Mouse (Mus musculus) left cerebral cortex, postnatal 4 days (tissue): ENCODE results near the gene C130060K24Rik. TPM values are rescaled to one million over a fixed set of nuclear protein-coding genes. Genes with fewer than 3 reads are reported as not detected.
A peak's percentile ranks its signal among the peaks of the same experiment; 100 is the strongest.

Source experiments
- DNase-seq: peaks from one replicate; pipeline ENCODE4 v3.0.0-alpha.2; 2022
- intact Hi-C: fragments of 180-260 bp; cut with DNase I; formaldehyde crosslinking; loops from one replicate; pipeline ENCODE4 v1.15.1; 2025
- total RNA-seq, 2 experiments: library from RNA; stranded (reverse); gene quantifications; 2 replicates each; pipeline ENCODE4 v1.2.3; 2021

The C130060K24Rik gene
- under 1 TPM; 0.12 to 0.18 TPM for total RNA-seq

DNA sequence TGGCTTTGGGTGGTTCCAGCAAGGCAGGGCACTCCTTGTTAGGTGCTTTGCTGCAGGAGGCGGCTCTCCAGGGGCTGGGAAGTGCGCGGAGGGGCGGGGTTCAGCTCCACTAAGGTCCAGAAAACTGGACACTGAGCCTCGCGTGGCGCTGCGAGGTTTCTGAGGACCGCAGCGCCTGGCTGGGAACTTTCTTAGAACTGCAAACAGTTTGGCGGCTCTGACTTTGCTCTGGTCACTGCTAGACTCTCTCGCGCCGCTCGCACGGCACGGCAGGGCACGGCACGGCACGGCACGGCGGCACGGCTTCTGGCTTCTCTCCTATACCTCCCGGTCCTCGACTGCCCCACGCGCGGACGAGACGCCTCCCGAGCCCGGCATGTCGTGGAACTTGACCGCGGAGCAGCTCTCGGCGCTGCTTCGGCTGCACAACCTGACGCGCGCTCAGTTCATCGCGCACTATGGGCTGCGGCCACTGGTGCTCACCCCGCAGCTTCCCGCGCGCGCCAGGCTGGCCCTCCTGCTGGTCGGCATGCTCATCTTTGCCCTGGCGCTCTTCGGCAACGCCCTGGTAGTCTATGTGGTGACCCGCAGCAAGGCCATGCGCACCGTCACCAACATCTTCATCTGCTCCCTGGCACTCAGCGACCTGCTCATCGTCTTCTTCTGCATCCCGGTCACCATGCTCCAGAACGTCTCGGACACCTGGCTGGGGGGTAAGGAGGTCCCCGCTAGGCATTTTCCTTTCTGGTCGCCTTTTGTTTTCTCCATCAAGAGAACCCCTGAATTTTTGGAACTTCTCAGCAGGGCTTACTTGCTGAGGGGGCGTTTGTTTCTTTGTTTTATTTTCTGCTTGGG lies at the start of gene C130060K24Rik:
C130060K24Rik (plus strand) TSS at position 188 of the 855 bp plus-strand sequence.
- intact Hi-C loops, result no loop called here
- peak; percentile 22 for DNase-seq

GRCm38 (mm10) chr6:65334246-65334645 lies 46.7 kb upstream of the C130060K24Rik start:
- DNase-seq, result no peak
- intact Hi-C loops, result no loop called here

DNA sequence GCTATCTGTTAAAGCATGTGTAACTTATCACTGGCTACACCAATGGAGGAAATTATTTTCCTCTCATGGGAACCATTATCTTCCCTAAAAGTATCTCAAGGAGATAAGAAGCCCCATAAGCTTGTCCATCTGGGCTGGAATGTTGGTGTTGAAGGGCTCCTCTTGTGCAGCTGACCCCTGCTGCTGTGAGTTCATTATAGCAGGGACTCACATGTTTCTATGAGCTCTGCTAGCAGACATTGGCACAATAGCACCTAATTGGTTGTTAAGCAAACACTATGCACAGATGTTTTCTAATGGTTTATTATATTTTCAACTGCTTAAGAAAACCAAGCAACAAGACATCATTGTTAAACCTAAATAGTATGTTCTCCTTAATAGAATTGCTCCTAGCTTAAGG lies 41.5 kb upstream of the C130060K24Rik start:
- intact Hi-C loops, result no loop called here
- no peak for DNase-seq

- no peak for DNase-seq
- intact Hi-C loops, result loop anchor here (5.0 kb wide), 1 partner anchor 1309 kb away; no protein-coding TSS in a partner anchor
Observed at GRCm38 (mm10) chr6:65341360-65341759, 39.5 kb upstream of the C130060K24Rik start.

DNA sequence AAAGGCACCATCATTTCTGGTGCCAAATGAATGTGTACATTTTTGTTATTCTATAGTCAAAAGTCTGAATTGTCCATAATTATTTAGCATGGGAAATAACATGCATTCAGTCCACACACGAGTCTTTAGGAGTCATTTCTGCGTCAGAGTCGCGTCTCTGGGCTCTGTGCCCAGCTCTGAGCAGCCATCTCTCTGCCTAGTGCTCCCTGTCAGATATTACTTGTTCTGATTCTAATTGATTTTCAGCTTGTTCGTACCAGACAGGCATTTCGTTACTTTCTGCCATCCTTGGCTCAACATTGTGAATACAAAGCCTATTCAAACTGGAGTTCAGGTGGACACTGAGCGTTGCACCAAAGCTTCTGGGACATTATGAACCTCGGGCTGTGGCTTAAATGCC lies 33.2 kb upstream of the C130060K24Rik start:
- intact Hi-C loops, result no loop called here
- no peak for DNase-seq

DNA sequence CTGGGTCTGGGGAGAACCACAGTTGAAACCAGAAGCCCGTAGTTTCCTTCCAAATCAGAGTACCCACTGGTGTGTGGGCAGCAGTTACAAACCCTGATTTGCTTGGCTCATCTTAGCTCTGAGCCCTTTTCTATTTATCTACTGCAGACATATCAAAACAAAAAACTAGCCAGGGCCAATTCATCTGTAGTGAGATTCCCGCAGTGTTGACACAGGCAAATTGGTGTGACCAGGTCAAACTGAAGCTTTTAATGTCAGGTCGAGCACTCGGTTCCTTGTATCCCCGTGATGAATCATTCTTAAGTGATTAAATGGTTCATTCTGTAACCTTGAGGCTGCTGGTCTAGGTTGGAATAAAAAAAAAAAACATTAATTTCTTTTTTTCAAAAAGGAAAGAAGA lies 32.6 kb upstream of the C130060K24Rik start:
- intact Hi-C loops, result no loop called here
- DNase-seq, result no peak

DNA sequence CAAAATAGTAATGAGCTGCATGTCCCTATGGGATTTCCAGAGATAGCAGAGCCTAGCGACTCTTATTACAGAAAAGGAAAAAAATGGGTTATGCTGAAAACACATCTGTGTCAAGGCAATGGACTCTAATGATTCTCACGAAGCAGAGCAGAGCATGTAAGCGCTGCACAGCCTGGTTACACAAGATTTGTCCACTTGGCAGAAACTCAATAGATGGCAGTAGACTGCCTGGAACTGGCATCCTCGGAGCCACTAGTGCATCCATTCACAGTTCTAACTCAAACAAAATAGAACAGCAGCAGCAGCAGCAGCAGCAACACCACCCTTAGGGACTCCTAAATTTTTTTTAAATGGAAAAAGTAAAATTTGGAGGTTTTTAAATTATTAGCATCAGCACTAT lies 29.3 kb upstream of the C130060K24Rik start:
- intact Hi-C loops, result no loop called here
- DNase-seq, result no peak

GRCm38 (mm10) chr6:65375918-65376317 lies 5.0 kb upstream of the C130060K24Rik start:
- intact Hi-C loops, result no loop called here
- no peak for DNase-seq

- intact Hi-C loops, result no loop called here
- no peak for DNase-seq
Observed at GRCm38 (mm10) chr6:65421888-65422287, 41.0 kb downstream of the C130060K24Rik start.

- intact Hi-C loops, result no loop called here
- DNase-seq, result peak; percentile 43
Observed at GRCm38 (mm10) chr6:65427065-65427464, 46.2 kb downstream of the C130060K24Rik start.

GRCm38 (mm10) chr6:65433159-65433558 lies 52.3 kb downstream of the C130060K24Rik start:
- DNase-seq, result no peak
- intact Hi-C loops, result no loop called here

DNA sequence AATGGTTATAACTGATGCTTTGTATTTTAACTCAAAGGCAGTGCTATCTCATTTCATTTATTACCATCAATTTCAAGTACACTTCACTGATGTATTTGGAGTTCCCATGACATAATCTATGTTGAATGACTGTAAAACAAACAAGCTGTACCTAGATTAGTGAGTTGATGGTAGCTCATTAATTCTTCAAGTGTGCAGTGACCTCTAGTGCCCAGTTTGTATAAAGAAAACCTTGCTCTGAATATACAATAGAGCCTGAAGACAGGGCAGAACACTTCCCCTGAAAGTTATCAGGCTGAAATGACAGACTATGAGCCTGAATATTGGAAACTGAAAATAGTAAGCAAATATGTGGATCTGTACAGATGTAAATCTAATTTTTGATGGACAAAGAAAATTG lies 72.6 kb downstream of the C130060K24Rik start:
- DNase-seq, result peak; percentile 4
- intact Hi-C loops, result loop anchor here (5.0 kb wide), 1 partner anchor 326 kb away; no protein-coding TSS in a partner anchor

DNA sequence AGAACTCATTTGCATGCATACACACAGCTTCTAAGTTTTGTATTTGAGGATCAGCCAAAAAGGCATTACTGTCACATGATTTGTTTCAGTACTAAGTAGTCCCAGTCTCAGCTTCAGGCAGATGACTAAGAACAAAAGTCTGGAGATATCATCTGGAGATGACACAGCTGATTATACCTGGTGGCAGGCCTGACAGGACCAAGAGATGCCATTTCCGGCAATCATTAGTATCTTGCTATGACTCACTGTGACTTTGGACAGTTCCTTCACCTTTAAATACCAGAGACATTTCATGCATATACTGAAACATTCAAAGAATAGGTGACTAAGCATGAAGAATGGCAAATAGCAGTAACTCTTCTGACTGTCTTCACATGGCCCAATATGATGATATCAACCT lies 84.4 kb downstream of the C130060K24Rik start:
- no peak for DNase-seq
- intact Hi-C loops, result no loop called here

DNA sequence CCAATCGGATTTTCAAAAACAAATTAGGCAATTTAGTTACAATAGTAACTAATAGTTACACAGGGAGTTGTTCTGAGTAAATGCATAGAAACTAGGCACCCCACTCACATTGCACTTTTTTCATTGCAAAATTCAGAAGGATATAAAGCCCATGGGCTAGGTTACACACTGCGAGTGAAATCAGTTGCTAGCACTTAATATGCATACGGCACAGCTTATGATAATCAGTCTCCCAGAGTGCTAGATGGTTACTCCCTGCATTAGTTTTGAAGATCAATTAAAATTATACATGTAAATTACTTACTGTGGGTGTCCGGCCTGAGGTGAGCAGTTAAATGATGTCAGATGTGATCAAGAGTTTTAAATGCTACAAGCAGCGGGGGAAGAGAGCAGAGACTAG lies 89.4 kb downstream of the C130060K24Rik start:
- no peak for DNase-seq
- intact Hi-C loops, result no loop called here

GRCm38 (mm10) chr6:65472455-65472854 lies 91.5 kb downstream of the C130060K24Rik start:
- no peak for DNase-seq
- intact Hi-C loops, result no loop called here

DNA sequence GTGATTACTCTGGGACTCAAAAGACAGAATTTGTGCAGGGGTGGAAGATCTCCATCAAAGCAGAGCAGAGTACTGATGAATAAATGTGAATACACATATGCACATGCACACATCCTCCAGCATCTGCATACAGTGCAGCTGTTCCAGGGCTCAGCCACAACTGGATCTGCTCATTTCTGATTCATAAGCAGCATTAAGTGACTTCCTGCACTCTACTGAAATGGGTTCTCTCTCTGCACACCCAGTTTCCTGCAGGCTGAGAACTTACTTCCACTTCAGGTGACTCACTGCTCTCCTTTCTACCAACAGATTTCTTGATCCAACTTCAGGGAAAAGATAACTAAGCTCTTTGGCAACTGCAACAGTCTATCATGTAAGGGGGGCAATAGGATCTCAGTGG lies 117.9 kb downstream of the C130060K24Rik start:
- no peak for DNase-seq
- intact Hi-C loops, result no loop called here

Other genes starting within 250 kb of the C130060K24Rik start
- 1 to 10 TPM; 2.2 to 2.4 TPM for gene Hpgds, start 236.2 kb upstream of the C130060K24Rik start, total RNA-seq
- not detected for gene Tnip3, start 144.2 kb downstream of the C130060K24Rik start, total RNA-seq